Mouse (Mus musculus) C2C12 (cell line): ENCODE data around the gene Fgd3. TPM values are rescaled to one million over a fixed set of nuclear protein-coding genes. Genes with fewer than 3 reads are reported as not detected.
A peak's percentile ranks its signal among the peaks of the same experiment; 100 is the strongest.

ENCODE experiments used
- H3K27me3 ChIP-seq: one replicate; pipeline ENCODE4 v1.6.1; 2011; ENCODE audit not compliant: control insufficient read depth, insufficient read depth, insufficient read length
- H3K36me3 ChIP-seq: one replicate; pipeline ENCODE4 v1.6.1; 2011; ENCODE audit not compliant: control insufficient read depth, insufficient read depth
- H3K4me3 ChIP-seq: one replicate; pipeline ENCODE4 v1.5.1; 2011; ENCODE audit warnings: mild to moderate bottlenecking, control low read depth; ENCODE audit not compliant: poor library complexity, insufficient read depth, severe bottlenecking
- H3K79me2 ChIP-seq: one replicate; pipeline ENCODE4 v1.6.1; 2011; ENCODE audit not compliant: control insufficient read depth, insufficient read depth
- H3K79me3 ChIP-seq: one replicate; pipeline ENCODE4 v1.6.1; 2011; ENCODE audit warnings: low read depth, control low read depth
- H3ac ChIP-seq: one replicate; pipeline ENCODE3; 2011; ENCODE audit warnings: low read depth; ENCODE audit not compliant: control insufficient read depth, insufficient read length
- CEBPB ChIP-seq: IDR thresholded peaks from one replicate; pipeline ENCODE4 v1.6.1; 2011; ENCODE audit warnings: low read depth, mild to moderate bottlenecking, control low read depth, moderate library complexity
- CTCF ChIP-seq: IDR thresholded peaks from one replicate; pipeline ENCODE4 v1.5.1; 2011; ENCODE audit not compliant: control insufficient read depth, insufficient read depth, insufficient read length
- FOSL1 ChIP-seq: IDR thresholded peaks from one replicate; pipeline ENCODE4 v1.8.0; 2011; ENCODE audit warnings: mild to moderate bottlenecking, low read length; ENCODE audit not compliant: poor library complexity, insufficient read depth, severe bottlenecking
- MAX ChIP-seq: IDR thresholded peaks from one replicate; pipeline ENCODE4 v1.6.1; 2011; ENCODE audit warnings: mild to moderate bottlenecking, control low read depth
- MYOD1 ChIP-seq: IDR thresholded peaks from one replicate; pipeline ENCODE4 v1.6.1; 2011; ENCODE audit warnings: low read depth; ENCODE audit not compliant: control insufficient read depth, insufficient read length
- MYOG ChIP-seq: IDR thresholded peaks from one replicate; pipeline ENCODE4 v1.6.1; 2011; ENCODE audit not compliant: control insufficient read depth, insufficient read length; ENCODE audit errors: extremely low read depth
- USF1 ChIP-seq: IDR thresholded peaks from one replicate; pipeline ENCODE4 v1.6.1; 2011; ENCODE audit warnings: low read depth, mild to moderate bottlenecking, control low read depth, moderate library complexity
- polyA plus RNA-seq: library from polyadenylated mRNA; unstranded; fragments of >200 nt; fragmentation: generic; extraction: Trizol; gene quantifications from one replicate; pipeline ENCODE4 v1.2.1, GENCODE M21; 2012; ENCODE audit warnings: missing spikeins

Fgd3 gene
- polyA plus RNA-seq, 1 experiment = 44.8 TPM

DNA sequence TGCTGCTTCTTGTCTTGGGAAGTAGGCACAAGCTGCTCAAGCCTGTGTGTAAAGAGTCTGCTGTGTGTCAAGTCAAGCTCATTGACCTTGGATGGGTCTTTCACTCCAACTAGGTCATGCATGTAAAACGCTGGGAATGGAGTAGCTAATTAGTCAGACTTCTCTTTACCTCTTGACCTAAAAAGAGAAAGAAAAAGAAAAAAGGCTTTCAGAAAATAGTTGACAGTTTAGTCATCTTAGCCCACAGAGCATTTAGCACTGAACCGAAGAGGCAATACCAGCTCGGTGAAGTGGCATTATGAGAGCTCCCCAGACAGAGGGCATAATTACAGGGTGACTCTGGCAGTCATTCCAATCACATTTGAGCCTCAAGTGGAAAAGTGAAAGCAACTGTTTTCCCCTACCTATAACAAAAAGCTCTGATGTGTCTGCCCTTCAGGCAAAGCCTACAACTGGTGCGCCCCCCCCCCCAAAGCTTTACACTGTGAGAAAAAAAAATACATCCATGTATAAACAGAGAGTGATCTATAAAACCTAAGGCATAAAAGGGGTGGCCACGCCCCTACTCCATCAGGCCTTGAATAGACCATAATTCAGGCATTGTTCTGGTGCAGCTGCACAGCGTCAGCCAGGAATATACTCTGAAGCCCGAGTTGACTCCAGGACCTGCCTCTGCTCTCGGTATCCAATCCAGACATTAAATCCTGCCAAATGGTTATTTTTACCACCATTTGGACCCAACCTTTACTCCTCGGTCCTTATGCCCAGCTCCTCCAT lies 3.5 kb downstream of the Fgd3 start:
- TF ChIP-seq CEBPB = no peak
- TF ChIP-seq MYOG = no peak
- peak; percentile 62 for TF ChIP-seq FOSL1
- TF ChIP-seq USF1 = no peak
- no peak for TF ChIP-seq MAX
- Histone ChIP-seq H3K79me2 (peaks cover 71% of the 10 kb centered on the region), H3K36me3 (peaks cover 35% of the 10 kb centered on the region), H3K27me3 (no peaks in the 10 kb centered on the region), H3K4me3 (peak overlapping the region; percentile 43), H3ac (peak overlapping the region; percentile 73), H3K79me3 (peaks cover 46% of the 10 kb centered on the region)

- Histone ChIP-seq H3ac (no peak overlapping the region), H3K36me3 (peaks cover 80% of the 10 kb centered on the region), H3K79me3 (peaks cover 32% of the 10 kb centered on the region), H3K27me3 (no peaks in the 10 kb centered on the region), H3K4me3 (no peak overlapping the region), H3K79me2 (peaks cover 61% of the 10 kb centered on the region)
- TF ChIP-seq CEBPB (no peak), MAX (no peak)
These were observed 8.5 kb downstream of the Fgd3 start for GRCm38 (mm10) chr13:49311642-49312041.

DNA sequence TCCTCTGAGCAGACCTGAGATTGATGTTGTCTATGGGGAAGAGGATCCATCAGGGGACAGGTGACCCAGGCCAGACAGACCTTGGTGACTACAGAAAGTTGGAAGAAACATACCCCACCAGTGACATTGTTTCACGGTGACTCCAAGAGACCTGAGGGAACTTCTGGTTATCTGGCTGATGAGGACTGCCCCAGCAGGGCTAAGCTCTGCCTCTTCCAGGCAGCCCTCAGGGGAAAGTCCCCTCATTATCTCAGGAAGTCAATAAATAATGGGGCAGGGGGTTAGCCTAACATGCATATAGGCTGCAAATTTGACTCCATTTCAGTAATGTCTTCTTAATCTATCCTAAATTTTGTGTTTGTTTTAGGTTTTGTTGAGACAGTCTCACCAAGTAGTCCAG lies 10.6 kb downstream of the Fgd3 start:
- no peak for TF ChIP-seq CEBPB
- TF ChIP-seq CTCF = no peak
- TF ChIP-seq MAX = no peak
- no peak for TF ChIP-seq MYOD1
- no peak for TF ChIP-seq MYOG
- TF ChIP-seq FOSL1 = no peak
- no peak for TF ChIP-seq USF1
- peaks cover 45% of the 10 kb centered on the region for H3K79me2 ChIP-seq
- H3ac ChIP-seq = no peak overlapping the region
- peaks cover 19% of the 10 kb centered on the region for H3K79me3 ChIP-seq
- H3K4me3 ChIP-seq = no peak overlapping the region
- H3K27me3 ChIP-seq = no peaks in the 10 kb centered on the region
- H3K36me3 ChIP-seq = peaks cover 69% of the 10 kb centered on the region

DNA sequence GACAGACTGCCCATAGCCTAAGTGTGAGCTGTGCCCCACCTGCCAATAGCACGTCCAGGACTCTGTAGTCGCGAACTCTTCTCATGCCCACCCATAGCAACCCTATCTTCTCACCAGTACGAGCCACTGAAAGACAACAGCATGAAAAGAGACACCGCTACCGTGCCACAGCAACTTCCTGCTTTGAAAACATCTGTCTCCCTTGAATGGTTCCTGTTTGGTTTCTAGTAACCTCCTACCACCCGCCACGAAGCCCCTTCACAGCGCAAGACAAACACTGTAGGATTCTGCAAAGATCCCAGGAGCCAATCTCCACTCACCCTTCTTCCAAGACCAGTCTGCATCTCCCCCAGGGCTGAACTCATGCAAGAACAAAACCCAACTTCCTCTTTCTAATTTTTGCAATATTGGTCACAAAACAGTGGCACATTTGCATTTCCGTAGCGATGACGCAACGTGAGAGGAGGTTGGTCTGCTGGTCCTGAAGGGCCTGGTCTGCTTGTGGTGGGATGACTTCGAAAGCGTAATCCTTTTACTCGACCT lies 11.2 kb downstream of the Fgd3 start:
- no peaks in the 10 kb centered on the region for H3K27me3 ChIP-seq
- H3K79me2 ChIP-seq = peaks cover 39% of the 10 kb centered on the region
- TF ChIP-seq MYOG (no peak), CTCF (no peak), USF1 (no peak), FOSL1 (no peak), MYOD1 (no peak), CEBPB (no peak)
- H3K79me3 ChIP-seq = peaks cover 15% of the 10 kb centered on the region
- H3K36me3 ChIP-seq = peaks cover 63% of the 10 kb centered on the region
- no peak overlapping the region for H3K4me3 ChIP-seq
- no peak overlapping the region for H3ac ChIP-seq

DNA sequence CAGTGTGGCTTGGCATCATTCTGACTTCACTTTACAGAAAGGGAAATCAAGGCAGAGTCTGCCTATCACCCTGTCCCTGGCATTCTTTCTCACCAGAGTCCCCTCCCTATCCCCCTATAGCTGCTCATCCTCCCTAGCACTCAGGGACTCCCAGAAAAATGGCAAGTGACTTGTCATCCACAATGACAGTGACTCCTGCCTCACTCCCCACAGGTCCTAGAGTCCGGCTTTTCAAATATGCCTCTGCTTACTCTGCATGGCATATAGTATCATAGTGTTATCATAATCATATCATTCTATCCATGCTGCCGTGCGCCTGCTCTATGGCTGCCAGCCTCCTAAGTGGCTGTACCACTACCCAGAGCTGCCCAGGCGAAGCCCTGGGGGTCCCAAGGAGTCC lies 11.9 kb downstream of the Fgd3 start:
- H3K4me3 ChIP-seq = no peak overlapping the region
- peaks cover 13% of the 10 kb centered on the region for H3K79me3 ChIP-seq
- no peak overlapping the region for H3ac ChIP-seq
- peaks cover 59% of the 10 kb centered on the region for H3K36me3 ChIP-seq
- TF ChIP-seq CEBPB = no peak
- no peak for TF ChIP-seq MYOG
- TF ChIP-seq MAX = no peak
- TF ChIP-seq CTCF = no peak
- no peak for TF ChIP-seq MYOD1
- TF ChIP-seq USF1 = no peak
- TF ChIP-seq FOSL1 = no peak
- H3K79me2 ChIP-seq = peaks cover 35% of the 10 kb centered on the region
- H3K27me3 ChIP-seq = no peaks in the 10 kb centered on the region

DNA sequence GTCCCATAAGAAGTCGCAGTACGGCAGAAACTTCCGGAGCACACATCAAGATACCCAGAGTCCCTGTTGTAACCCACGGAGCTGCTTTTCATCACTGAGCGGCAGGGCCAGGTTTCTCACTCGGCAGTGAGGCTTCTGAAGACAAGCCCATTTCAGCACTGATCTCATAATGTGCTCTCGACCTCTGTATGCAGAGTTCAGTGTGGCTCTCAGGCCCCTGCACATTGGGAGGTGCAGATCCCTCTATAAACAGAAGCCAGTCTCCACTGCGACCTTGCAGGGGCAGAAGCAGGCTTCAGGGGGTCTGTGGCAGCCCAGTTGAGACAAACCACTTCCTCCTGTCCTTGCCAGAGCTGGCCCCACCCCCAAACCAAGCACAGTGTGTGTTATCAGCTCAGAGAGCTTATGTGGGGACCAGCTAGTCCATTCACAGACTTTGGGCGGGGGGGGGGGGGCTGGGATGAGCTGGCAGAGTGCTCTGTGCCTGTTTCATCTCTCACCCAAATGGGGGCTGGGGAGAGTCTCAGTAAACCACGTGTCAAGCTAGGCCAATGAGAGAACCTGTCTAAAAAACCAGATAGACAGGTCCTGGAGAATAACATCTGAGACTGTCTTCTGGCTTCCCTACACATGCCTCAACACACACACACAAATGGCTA lies 12.7 kb downstream of the Fgd3 start:
- peaks cover 13% of the 10 kb centered on the region for H3K79me3 ChIP-seq
- no peaks in the 10 kb centered on the region for H3K27me3 ChIP-seq
- peaks cover 35% of the 10 kb centered on the region for H3K79me2 ChIP-seq
- no peak overlapping the region for H3ac ChIP-seq
- H3K36me3 ChIP-seq = peaks cover 61% of the 10 kb centered on the region
- no peak for TF ChIP-seq CEBPB
- peak; percentile 20 for TF ChIP-seq USF1
- H3K4me3 ChIP-seq = no peak overlapping the region
